Mouse (Mus musculus) cerebellum, adult 11-12 months (tissue): ENCODE results near the gene Vwa3a.

Source experiments
- DNase-seq: peaks from one replicate; pipeline ENCODE4 v3.0.0; 2022

The Vwa3a gene

DNA sequence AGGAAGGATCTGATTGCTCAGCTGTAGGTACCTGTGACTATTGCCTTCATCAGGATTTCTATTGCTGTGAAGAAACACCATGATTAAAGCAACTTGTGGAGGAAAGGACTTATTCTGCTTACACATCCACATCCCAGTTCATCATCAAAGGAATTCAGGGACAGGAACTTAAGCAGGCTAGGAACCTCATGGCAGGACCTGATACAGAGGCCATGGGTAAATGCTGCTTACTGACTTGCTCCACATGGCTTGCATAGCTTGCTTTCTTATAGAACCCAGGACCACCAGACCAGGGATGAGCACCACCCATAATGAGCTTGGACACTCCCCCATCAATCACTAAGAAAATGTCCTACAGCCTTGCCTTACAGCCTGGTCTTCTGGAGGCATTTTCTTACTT lies 9.4 kb downstream of the Vwa3a start:
- DNase-seq = no peak

GRCm38 (mm10) chr7:120751330-120751729 lies 12.2 kb downstream of the Vwa3a start:
- no peak for DNase-seq

- DNase-seq = no peak
Observed at GRCm38 (mm10) chr7:120751906-120752305, 12.8 kb downstream of the Vwa3a start.

- DNase-seq = peak; percentile 58
Observed at GRCm38 (mm10) chr7:120754671-120755070, 15.6 kb downstream of the Vwa3a start.

DNA sequence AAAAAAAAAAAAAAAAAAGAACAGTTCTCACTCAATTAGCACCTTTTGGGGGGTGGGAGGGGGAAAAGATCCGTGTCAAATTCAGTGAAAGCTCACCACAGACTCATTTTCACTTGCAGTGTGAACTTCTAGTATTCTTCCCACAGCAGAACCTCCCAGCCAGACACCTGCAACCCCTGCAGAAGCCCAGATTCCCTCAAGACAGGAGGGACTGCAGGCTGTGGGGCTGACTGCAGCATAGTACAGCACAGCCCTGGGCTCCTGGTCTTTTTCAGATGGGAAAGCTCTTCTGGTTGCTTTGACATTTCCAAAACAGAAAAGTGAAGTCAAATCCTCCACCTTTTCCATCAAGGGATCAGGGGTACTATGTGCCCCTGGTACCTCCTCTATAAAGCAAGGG lies 28.3 kb downstream of the Vwa3a start:
- DNase-seq = no peak

DNA sequence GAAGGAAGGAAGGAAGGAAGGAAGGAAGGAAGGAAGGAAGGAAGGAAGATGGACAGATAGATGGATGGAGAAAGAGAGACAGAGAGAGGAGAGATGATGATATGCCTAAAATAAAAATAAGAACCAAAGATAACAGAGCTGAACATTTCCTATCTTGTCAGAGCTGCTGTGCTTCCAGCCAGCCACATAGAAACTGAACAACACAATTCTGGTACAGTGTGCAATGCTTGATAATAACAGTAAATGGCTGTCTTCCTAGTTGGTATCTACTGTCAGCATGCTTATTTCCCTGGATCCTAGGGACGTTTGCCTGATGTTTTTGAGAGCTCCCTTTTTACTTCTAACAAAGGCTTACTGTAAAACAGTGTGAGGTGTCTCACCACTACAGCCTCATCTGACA lies 32.3 kb downstream of the Vwa3a start:
- DNase-seq = no peak

- no peak for DNase-seq
Observed at GRCm38 (mm10) chr7:120778012-120778411, 38.9 kb downstream of the Vwa3a start.

- no peak for DNase-seq
Observed at GRCm38 (mm10) chr7:120795544-120795943, 56.4 kb downstream of the Vwa3a start.

DNA sequence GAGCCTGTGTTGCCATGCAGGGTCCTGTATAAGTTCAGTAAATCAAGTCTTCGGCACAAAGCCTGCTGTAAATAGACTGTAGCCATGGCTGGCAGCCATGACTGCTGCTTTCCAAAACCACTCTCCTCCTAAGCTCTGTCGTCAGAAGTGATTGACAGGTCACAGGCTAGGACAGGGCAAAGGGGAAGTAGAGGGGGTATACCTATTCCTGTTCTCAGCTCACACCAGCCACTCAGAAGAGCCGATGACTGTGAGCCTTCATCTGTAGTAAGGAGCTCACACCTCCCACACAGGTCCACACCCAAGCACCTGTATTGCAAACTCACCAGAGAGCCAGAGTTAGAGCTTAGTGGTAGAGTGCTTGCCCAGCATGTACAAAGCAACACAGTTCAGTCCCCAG lies 57.3 kb downstream of the Vwa3a start:
- DNase-seq = no peak

DNA sequence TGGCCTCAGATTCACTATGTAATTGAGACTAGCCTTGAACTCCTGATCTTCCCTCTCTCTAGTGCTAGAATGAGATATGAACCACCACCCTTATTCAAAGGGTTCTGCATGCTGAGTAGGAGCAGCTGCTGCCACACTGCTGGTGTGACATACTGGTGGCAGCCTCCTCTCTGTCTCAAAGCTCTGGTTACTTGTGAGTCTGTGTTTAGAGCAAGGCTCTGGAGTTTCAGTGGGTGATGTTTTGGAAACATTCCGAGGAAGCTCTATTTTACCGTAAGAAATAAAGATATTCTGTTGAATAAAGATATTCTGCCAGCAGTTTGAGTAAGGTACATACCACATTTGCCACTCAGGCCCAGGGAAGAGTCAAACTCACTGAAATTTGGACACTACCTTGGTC lies 64.2 kb downstream of the Vwa3a start:
- no peak for DNase-seq

DNA sequence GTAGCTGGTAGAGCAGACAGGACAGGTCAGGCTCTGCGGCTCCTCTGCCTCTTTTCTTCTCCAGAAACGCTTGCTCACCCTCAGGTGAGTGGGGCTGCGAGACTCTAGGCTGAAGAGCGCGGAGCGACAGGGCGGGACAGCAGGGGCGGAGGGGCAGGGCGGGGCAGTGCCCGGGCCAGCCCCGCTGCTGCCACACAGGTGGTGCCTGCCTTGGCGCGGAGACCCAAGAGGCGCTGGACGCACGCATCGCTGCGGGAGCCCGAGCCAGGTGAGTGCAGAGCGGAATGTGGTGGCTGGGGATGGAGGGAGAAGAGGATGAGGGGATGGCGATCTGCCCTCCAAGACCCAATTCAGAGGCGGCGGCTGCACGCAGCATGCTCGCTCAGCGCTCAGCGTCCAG lies 70.6 kb downstream of the Vwa3a start:
- DNase-seq = no peak

DNA sequence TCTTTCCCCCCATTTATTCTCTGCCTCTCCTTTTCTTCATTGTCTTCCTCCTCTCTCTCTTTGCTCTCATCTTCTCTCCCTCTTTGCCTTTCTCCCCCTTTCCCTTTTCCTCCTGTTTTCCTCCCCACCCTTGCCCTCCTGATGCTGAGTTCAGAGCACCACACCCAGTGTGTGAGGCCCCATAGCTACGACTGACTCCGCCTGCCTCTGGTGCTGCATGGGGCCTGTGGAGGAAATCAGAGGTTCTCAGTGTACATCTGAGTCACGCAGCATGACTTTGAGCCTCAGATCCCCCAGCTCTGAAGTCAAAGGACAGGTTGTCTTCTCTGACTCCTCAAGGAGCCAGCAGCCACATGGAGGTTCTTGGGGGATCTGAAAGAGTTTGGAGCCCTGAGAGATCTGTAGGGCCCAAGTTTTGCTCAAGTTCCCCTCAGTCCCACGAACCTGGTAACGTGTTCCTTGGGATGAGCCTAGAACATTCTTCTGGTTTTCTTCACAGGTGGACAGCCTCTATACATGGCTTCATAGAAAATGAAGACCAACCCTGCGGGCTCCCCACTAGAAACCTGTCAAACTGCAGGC lies 72.8 kb downstream of the Vwa3a start, which contains the start of gene Gm5737:
Gene Gm5737, plus strand, starts transcription at position 532 of the 582 bp plus-strand sequence.
- DNase-seq = no peak

DNA sequence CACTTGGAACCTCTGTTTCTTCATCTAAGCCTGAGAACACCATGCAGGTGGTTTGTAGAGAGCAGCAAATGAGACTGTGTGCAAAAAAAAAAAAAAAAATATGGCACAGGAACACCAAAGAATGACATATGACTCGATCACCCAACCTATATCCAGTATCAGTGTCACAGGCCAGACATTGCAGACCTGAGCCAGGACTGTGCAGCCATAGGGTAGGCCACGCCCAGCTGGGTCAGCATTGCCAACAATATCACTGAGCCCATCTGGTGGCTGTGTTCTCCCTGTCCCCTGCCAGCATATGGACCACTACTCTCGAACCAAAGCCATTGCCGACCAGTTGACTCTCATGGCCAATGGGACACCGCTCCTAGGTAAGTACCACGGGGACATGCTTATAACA lies 78.4 kb downstream of the Vwa3a start:
- DNase-seq = no peak

- DNase-seq = no peak
Observed at GRCm38 (mm10) chr7:120819386-120819785, 80.3 kb downstream of the Vwa3a start.

GRCm38 (mm10) chr7:120823248-120823647 lies 84.1 kb downstream of the Vwa3a start:
- no peak for DNase-seq

- DNase-seq = no peak
Observed at GRCm38 (mm10) chr7:120825097-120825496, 86.0 kb downstream of the Vwa3a start.

DNA sequence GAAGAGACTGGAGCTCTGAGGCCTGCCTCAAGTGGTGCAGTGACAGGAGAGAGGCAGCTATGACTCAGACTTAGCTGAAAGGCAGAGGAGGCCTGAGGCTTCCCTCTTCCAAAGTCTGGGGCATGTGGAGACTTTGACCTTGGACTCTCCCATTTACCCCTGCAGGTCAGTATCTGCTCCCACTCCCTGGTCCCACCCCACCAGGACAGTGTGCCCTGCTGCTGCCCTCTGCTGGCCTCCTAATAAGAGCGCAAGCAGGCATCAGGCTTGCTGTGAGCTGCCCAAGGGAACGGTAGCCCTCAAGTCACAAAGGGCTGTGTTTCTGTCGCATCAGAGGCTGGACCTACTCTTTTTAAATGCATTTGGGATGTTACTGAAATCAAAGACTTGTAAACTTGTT lies 87.3 kb downstream of the Vwa3a start:
- no peak for DNase-seq

GRCm38 (mm10) chr7:120830431-120831381 lies 91.6 kb downstream of the Vwa3a start:
- DNase-seq = peak; percentile 84

DNA sequence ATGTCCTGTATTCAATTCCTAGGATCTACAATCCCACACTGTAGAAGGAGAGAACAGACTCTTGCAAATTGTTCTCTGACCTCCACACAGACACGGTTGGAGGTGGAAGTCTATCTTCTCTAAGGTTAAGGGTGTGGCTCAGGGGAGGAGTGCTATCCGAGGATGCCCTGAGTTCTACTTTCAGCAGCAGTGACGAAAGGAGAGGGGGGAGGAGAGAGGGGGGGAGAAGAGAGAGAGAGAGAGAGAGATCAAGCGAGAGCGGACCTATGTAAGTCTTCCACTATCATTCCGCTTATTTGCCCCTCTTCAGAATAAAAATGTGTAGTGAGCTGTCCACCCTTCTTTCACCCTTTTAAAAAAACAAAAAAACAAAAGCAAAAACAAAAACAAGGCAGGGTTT lies 95.3 kb downstream of the Vwa3a start:
- DNase-seq = no peak

- peak; percentile 70 for DNase-seq
Observed at GRCm38 (mm10) chr7:120834863-120835372, 95.8 kb downstream of the Vwa3a start.

GRCm38 (mm10) chr7:120835449-120836359 lies 96.6 kb downstream of the Vwa3a start:
- DNase-seq = peak; percentile 93

- no peak for DNase-seq
Observed at GRCm38 (mm10) chr7:120836361-120836760, 97.2 kb downstream of the Vwa3a start.
